Mouse (Mus musculus) MEL (cell line): ENCODE measurements around the gene Acvr2b. TPM values are rescaled to one million over a fixed set of nuclear protein-coding genes. Genes with fewer than 3 reads are reported as not detected.
A peak's percentile ranks its signal among the peaks of the same experiment; 100 is the strongest.

Experiments
- DNase-seq: peaks from one replicate; pipeline ENCODE4 v3.0.0; 2011; ENCODE audit warnings: low read depth, low spot score
- H3K27ac ChIP-seq: 2 replicates; pipeline ENCODE4 v1.5.1; 2012; ENCODE audit warnings: low read depth, mild to moderate bottlenecking, control low read depth, low read length, moderate library complexity; ENCODE audit not compliant: control insufficient read depth
- H3K27me3 ChIP-seq, 2 experiments: fragments of 150-350 bp in 1 of 2; sonication (generic) in 1 of 2; 2 replicates each; pipeline ENCODE4 v1.6.1; 2012; ENCODE audit warnings: low read length in 2 of 2, mild to moderate bottlenecking in 2 of 2, improper control_type of control experiment in 1 of 2, moderate library complexity in 1 of 2; ENCODE audit not compliant: insufficient read depth in 2 of 2, control insufficient read depth in 1 of 2
- H3K36me3 ChIP-seq, 2 experiments: 2 replicates each; pipeline ENCODE4 v1.6.1; 2012 to 2014; ENCODE audit warnings: low read length in 2 of 2, improper control_type of control experiment in 1 of 2, inconsistent platforms in 1 of 2, mild to moderate bottlenecking in 1 of 2; ENCODE audit not compliant: insufficient read depth in 2 of 2, control insufficient read depth in 1 of 2
- H3K4me1 ChIP-seq, 2 experiments: fragments of 150-350 bp in 1 of 2; sonication (generic) in 1 of 2; 2 replicates each; pipeline ENCODE4 v1.6.1; 2012; ENCODE audit warnings: low read length in 2 of 2, improper control_type of control experiment in 1 of 2, mild to moderate bottlenecking in 1 of 2; ENCODE audit not compliant: insufficient read depth in 2 of 2, control insufficient read depth in 1 of 2
- H3K4me3 ChIP-seq, 2 experiments: fragments of 150-350 bp in 1 of 2; sonication (generic) in 1 of 2; 2 replicates each; pipeline ENCODE4 v1.5.1; 2012; ENCODE audit warnings: low read depth in 2 of 2, low read length in 2 of 2, mild to moderate bottlenecking in 2 of 2, moderate library complexity in 2 of 2, control low read depth in 1 of 2, improper control_type of control experiment in 1 of 2; ENCODE audit not compliant: control insufficient read depth in 1 of 2, insufficient read depth in 1 of 2
- H3K79me2 ChIP-seq: 2 replicates; pipeline ENCODE4 v1.6.1; 2012; ENCODE audit warnings: mild to moderate bottlenecking, low read length, moderate library complexity; ENCODE audit not compliant: control insufficient read depth, poor library complexity, insufficient read depth
- H3K9ac ChIP-seq: 2 replicates; pipeline ENCODE4 v1.6.1; 2012; ENCODE audit warnings: low read depth, mild to moderate bottlenecking, control low read depth, low read length, moderate library complexity; ENCODE audit not compliant: control insufficient read depth, poor library complexity, severe bottlenecking
- H3K9me3 ChIP-seq: fragments of 150-350 bp; sonication (generic); replicated peaks from 2 replicates; pipeline ENCODE4 v1.6.1; 2012; ENCODE audit warnings: mild to moderate bottlenecking, low read length, improper control_type of control experiment, moderate library complexity; ENCODE audit not compliant: insufficient read depth
- BHLHE40 ChIP-seq: IDR thresholded peaks from 2 replicates; pipeline ENCODE4 v1.6.1; 2012; ENCODE audit warnings: low read depth, mild to moderate bottlenecking, inconsistent platforms, low read length, improper control_type of control experiment, borderline replicate concordance
- CHD2 ChIP-seq: IDR thresholded peaks from 2 replicates; pipeline ENCODE4 v1.6.1; 2011; ENCODE audit warnings: low read length, improper control_type of control experiment
- CTCF ChIP-seq, 3 experiments: IDR thresholded peaks in 2 of 3; conservative IDR thresholded peaks in 1 of 3; 2 replicates each; pipeline ENCODE4 v1.5.1; 2011 to 2012; ENCODE audit warnings: low read length in 3 of 3, low read depth in 2 of 3, mild to moderate bottlenecking in 2 of 3, improper control_type of control experiment in 1 of 3, inconsistent platforms in 1 of 3, mixed read lengths in 1 of 3, moderate library complexity in 1 of 3; ENCODE audit not compliant: control insufficient read depth in 1 of 3, insufficient read depth in 1 of 3, poor library complexity in 1 of 3, severe bottlenecking in 1 of 3
- ELF1 ChIP-seq: IDR thresholded peaks from 2 replicates; pipeline ENCODE4 v1.6.1; 2014; ENCODE audit warnings: low read depth, mild to moderate bottlenecking, inconsistent platforms, low read length, improper control_type of control experiment, moderate library complexity
- EP300 ChIP-seq, 2 experiments: IDR thresholded peaks; 2 replicates each; pipeline ENCODE4 v1.6.1; 2011; ENCODE audit warnings: improper control_type of control experiment in 2 of 2, low read length in 2 of 2, low read depth in 1 of 2, mild to moderate bottlenecking in 1 of 2
- ETS1 ChIP-seq: IDR thresholded peaks from 2 replicates; pipeline ENCODE4 v1.6.1; 2012; ENCODE audit warnings: low read depth, mild to moderate bottlenecking, inconsistent platforms, low read length, improper control_type of control experiment, moderate library complexity
- GABPA ChIP-seq: IDR thresholded peaks from 2 replicates; pipeline ENCODE4 v1.6.1; 2012; ENCODE audit warnings: low read depth, mild to moderate bottlenecking, inconsistent platforms, low read length, improper control_type of control experiment, moderate library complexity
- GATA1 ChIP-seq: IDR thresholded peaks from 2 replicates; pipeline ENCODE4 v1.6.1; 2011; ENCODE audit warnings: low read depth, low read length, improper control_type of control experiment
- HCFC1 ChIP-seq: IDR thresholded peaks from 2 replicates; pipeline ENCODE4 v1.6.1; 2012; ENCODE audit warnings: low read depth, mild to moderate bottlenecking, inconsistent platforms, low read length, improper control_type of control experiment, moderate library complexity
- KAT2A ChIP-seq: conservative IDR thresholded peaks from 2 replicates; pipeline ENCODE4 v1.6.1; 2012; ENCODE audit warnings: low read depth, low read length, improper control_type of control experiment, inconsistent platforms
- MAX ChIP-seq: IDR thresholded peaks from 2 replicates; pipeline ENCODE4 v1.6.1; 2011; ENCODE audit warnings: low read length, improper control_type of control experiment
- MAZ ChIP-seq: IDR thresholded peaks from 2 replicates; pipeline ENCODE4 v1.6.1; 2012; ENCODE audit warnings: low read depth, mild to moderate bottlenecking, inconsistent platforms, low read length, improper control_type of control experiment
- MEF2A ChIP-seq: IDR thresholded peaks from 2 replicates; pipeline ENCODE4 v1.6.1; 2014; ENCODE audit warnings: low read depth, mild to moderate bottlenecking, inconsistent platforms, low read length, improper control_type of control experiment; ENCODE audit not compliant: poor library complexity, insufficient replicate concordance, severe bottlenecking; ENCODE audit errors: extremely low read depth
- MXI1 ChIP-seq: IDR thresholded peaks from 2 replicates; pipeline ENCODE4 v1.6.1; 2011; ENCODE audit warnings: mild to moderate bottlenecking, low read depth, low read length, improper control_type of control experiment
- NELFE ChIP-seq: IDR thresholded peaks from 2 replicates; pipeline ENCODE4 v1.6.1; 2011; ENCODE audit warnings: low read depth, low read length, improper control_type of control experiment
- NRF1 ChIP-seq: IDR thresholded peaks from 2 replicates; pipeline ENCODE4 v1.6.1; 2014; ENCODE audit warnings: low read depth, mild to moderate bottlenecking, inconsistent platforms, low read length, improper control_type of control experiment, moderate library complexity; ENCODE audit not compliant: poor library complexity, insufficient read depth, severe bottlenecking
- POLR2A ChIP-seq, 2 experiments: IDR thresholded peaks; 2 replicates each; pipeline ENCODE4 v1.6.1; 2011 to 2012; ENCODE audit warnings: low read length in 2 of 2, mild to moderate bottlenecking in 2 of 2, control low read depth in 1 of 2, improper control_type of control experiment in 1 of 2, low read depth in 1 of 2, moderate library complexity in 1 of 2; ENCODE audit not compliant: control insufficient read depth in 1 of 2, insufficient read depth in 1 of 2, poor library complexity in 1 of 2
- POLR2AphosphoS2 ChIP-seq: IDR thresholded peaks from 2 replicates; pipeline ENCODE4 v1.6.1; 2011; ENCODE audit warnings: low read length, improper control_type of control experiment
- POLR2AphosphoS5 ChIP-seq: IDR thresholded peaks from 2 replicates; pipeline ENCODE4 v1.6.1; 2012; ENCODE audit warnings: low read depth, borderline replicate concordance, mild to moderate bottlenecking, inconsistent platforms, low read length, moderate library complexity, mixed read lengths
- SIN3A ChIP-seq: IDR thresholded peaks from 2 replicates; pipeline ENCODE4 v1.6.1; 2012; ENCODE audit warnings: low read length, improper control_type of control experiment, inconsistent platforms
- TAL1 ChIP-seq: IDR thresholded peaks from 2 replicates; pipeline ENCODE4 v1.6.1; 2012; ENCODE audit warnings: mild to moderate bottlenecking, inconsistent platforms, low read length, moderate library complexity, mixed read lengths
- USF2 ChIP-seq, 2 experiments: IDR thresholded peaks; 2 replicates each; pipeline ENCODE4 v1.6.1; 2011 to 2012; ENCODE audit warnings: improper control_type of control experiment in 2 of 2, low read length in 2 of 2, borderline replicate concordance in 1 of 2, inconsistent platforms in 1 of 2, low read depth in 1 of 2, mild to moderate bottlenecking in 1 of 2; ENCODE audit not compliant: insufficient read depth in 1 of 2
- ZKSCAN1 ChIP-seq: IDR thresholded peaks from 2 replicates; pipeline ENCODE4 v1.6.1; 2012; ENCODE audit warnings: low read depth, mild to moderate bottlenecking, inconsistent platforms, low read length, improper control_type of control experiment, moderate library complexity
- ZMIZ1 ChIP-seq: IDR thresholded peaks from 2 replicates; pipeline ENCODE4 v1.6.1; 2012; ENCODE audit warnings: low read depth, mild to moderate bottlenecking, inconsistent platforms, low read length, improper control_type of control experiment, moderate library complexity
- polyA plus RNA-seq, 2 experiments: library from polyadenylated mRNA; stranded (reverse) in 1 of 2; unstranded in 1 of 2; fragments of >175 nt in 1 of 2; fragments of >200 nt in 1 of 2; gene quantifications; 2 replicates each; pipeline versions ENCODE4 v1.2.1 to v1.2.4; 2012; ENCODE audit warnings: low replicate concordance in 2 of 2, low read depth in 1 of 2; ENCODE audit not compliant: insufficient read length in 2 of 2, insufficient read depth in 1 of 2, missing spikeins in 1 of 2
- total RNA-seq: library from RNA; depleted of rRNA; stranded (reverse); fragments of 300-350 nt; gene quantifications from 2 replicates; pipeline ENCODE4 v1.2.3, GENCODE M21; 2012

Gene Acvr2b
- total and polyA plus RNA-seq, 3 experiments, result 0.81 to 1.9 TPM; not detected in 1

DNA sequence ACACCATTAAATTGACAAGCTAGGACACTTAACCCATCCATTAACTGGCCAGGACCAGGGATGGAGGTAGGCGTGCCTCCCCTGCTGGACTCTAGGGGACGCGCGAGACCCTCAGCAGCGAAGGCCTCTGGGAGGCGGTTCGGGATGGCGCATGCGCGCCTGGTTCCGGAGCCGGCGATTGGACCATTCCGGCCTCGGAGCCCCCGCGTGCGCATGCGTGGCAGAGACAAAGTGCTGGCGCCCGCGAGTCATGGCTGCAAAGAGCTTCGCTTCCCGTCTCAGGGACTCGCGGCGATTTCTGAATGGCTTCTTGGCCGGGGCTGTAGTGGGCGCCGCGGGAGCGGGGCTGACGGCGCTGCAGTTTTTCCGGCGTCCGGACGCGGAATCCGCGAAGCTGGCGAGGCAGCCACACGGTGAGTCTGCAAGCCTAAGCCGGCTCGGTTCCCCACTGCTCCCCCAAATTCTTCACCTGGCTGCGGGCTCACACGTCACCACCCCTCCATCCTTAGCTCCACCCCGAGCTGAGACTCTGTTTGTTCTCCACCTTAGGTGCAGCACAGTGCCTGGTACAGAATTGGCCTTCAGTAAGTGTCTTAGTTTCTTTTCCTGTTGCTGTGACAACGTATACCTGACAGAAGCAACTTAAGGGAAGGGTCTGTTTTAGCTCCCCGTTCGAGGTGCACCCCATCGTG is 43.0 kb downstream of the Acvr2b start, which contains the start of gene Exog (continued):
- TF ChIP-seq NELFE (peak; percentile 94), GABPA (no peak), SIN3A (peak; percentile 74), USF2 (IDR thresholded peaks at IDR 0.05; ENCODE audit: borderline replicate concordance in 1 of 2, insufficient read depth in 1 of 2, low read depth in 1 of 2, low read length in 2 of 2) (no peak), MEF2A (no peak), ZMIZ1 (peak; percentile 86), ETS1 (no peak), ZKSCAN1 (no peak), NRF1 (peak; percentile 98), MAZ (no peak)

DNA sequence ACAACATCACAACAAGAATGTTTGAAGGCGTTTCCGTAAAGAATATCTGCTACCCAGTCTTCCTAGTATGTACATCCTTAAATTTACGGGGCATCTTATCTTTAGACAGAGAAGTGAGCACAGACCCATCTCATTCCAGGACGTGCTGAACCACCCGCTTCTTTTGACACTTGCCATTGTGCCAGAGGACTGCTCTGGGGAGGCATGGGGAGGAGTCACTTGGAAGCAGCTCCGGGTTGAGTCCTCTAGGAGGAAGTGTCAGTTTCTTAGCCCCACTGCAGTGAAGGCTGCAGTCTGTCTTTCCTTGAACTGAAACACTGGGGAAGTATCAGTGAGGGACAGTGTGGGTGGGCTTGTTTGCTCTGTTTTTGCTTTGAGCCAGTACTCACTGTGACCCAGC is 43.8 kb downstream of the Acvr2b start:
- H3K4me1 ChIP-seq, result peaks cover 0 to 11% of the 10 kb centered on the region in 2 experiments; a peak in 1 of 4 replicates
- peaks cover 2 to 7% of the 10 kb centered on the region in 2 experiments for H3K36me3 ChIP-seq
- H3K4me3 ChIP-seq, result peak overlapping the region; percentile 69 to 79
- H3K27me3 ChIP-seq, result no peaks in the 10 kb centered on the region
- peak; percentile 80 for DNase-seq
- H3K9ac ChIP-seq, result peak overlapping the region; percentile 88
- peaks cover 15% of the 10 kb centered on the region for H3K79me2 ChIP-seq
- TF ChIP-seq MAX (no peak; the same call in 1 of the 2 replicates), HCFC1 (0 out of 2 replicates have a peak, but pooled peaks have one; percentile 55), EP300 (IDR thresholded peaks at IDR 0.05; ENCODE audit: low read depth in 1 of 2, low read length in 2 of 2) (0 out of 4 replicates have a peak, but pooled peaks of 1 of the 2 experiments have one; percentile 20), MXI1 (peak; percentile 78), NRF1 (0 out of 2 replicates have a peak, but pooled peaks have one; percentile 5), POLR2A (IDR thresholded peaks at IDR 0.05; ENCODE audit: control insufficient read depth in 1 of 2, insufficient read depth in 1 of 2, low read depth in 1 of 2, low read length in 2 of 2, poor library complexity in 1 of 2) (no peak), GATA1 (no peak), ELF1 (peak; percentile 28; the same call in 1 of the 2 replicates), GABPA (no peak), TAL1 (no peak), POLR2AphosphoS2 (no peak), BHLHE40 (no peak), CHD2 (no peak), KAT2A (no peak), POLR2AphosphoS5 (no peak), CTCF (IDR thresholded peaks at IDR 0.05 in 2 of 3, conservative IDR thresholded peaks at IDR 0.05 in 1 of 3; ENCODE audit: control insufficient read depth in 1 of 3, insufficient read depth in 1 of 3, low read depth in 2 of 3, low read length in 3 of 3, poor library complexity in 1 of 3, severe bottlenecking in 1 of 3) (no peak)
- H3K27ac ChIP-seq, result 0 out of 2 replicates have a peak overlapping the region, but pooled peaks have one; percentile 1
- no peaks in the 10 kb centered on the region for H3K9me3 ChIP-seq
